Mouse (Mus musculus): ENCODE data around the gene Slc7a6os. TPM values are rescaled to one million over a fixed set of nuclear protein-coding genes. Genes with fewer than 3 reads are reported as not detected.
A peak's percentile ranks its signal among the peaks of the same experiment; 100 is the strongest.

The Slc7a6os gene
- total RNA-seq, 2 experiments from 2014 or later: 34.1 to 38.0 TPM

- no peak for DNase-seq (ENCODE audit: low spot score in 2 of 2)
Measured at GRCm38 (mm10) chr8:106178428-106178827, 32.3 kb downstream of the Slc7a6os start.

DNA sequence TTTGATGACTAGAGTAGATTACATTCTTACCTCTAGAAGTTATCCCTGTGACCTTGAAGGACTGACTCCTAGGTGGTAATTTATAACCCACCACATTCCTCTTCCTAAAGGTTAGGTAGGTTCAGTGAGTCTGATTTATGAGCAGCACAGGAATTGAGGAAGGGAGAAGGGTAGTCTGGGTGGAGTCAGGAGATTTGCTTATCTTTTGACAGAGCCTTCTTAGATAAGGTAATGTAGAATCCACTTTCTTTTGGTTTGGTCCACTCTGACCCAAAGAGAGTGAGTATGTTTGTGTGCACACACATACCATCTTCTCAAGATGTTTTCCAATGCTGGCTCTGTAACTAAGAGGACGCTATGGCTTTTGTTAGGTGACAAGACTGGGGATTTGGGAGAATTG is 33.1 kb downstream of the Slc7a6os start:
- no peak for DNase-seq (ENCODE audit: low spot score in 2 of 2)

GRCm38 (mm10) chr8:106176891-106177290 is 33.8 kb downstream of the Slc7a6os start:
- DNase-seq (ENCODE audit: low spot score in 2 of 2): no peak

- no peak for DNase-seq (ENCODE audit: low spot score in 2 of 2)
Measured at GRCm38 (mm10) chr8:106173566-106173965, 37.2 kb downstream of the Slc7a6os start.

DNA sequence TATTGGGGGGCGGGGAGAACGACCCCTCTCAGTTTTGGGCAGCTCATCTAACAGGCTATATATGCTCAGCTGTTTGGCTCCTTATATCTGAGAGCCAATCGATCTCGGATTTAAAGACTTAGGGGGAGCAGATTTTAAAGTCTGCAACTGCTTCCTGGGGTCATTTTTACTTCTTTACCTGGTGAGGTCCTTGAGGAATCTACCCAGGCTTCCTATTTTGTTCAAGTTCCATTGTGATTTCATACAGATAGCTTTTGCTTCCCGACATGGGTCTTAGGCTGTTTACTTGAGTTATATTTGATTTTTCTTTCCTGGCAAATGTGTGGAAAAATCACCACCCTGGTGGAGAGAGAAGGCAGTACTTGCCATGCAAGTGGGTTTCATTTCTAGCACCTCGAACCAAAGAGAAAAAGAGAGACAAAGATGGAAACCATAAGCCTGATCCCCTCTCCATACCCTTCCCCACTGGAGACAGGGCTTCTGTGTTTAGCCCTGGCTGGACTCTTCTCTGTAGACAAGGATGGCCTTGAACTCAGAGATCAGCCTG is 40.7 kb downstream of the Slc7a6os start:
- no peak for DNase-seq (ENCODE audit: low spot score in 2 of 2)

- peak in 1 of 2 experiments; percentile 36 for DNase-seq (ENCODE audit: low spot score in 2 of 2)
Measured at GRCm38 (mm10) chr8:106169017-106169933, 41.5 kb downstream of the Slc7a6os start.

DNA sequence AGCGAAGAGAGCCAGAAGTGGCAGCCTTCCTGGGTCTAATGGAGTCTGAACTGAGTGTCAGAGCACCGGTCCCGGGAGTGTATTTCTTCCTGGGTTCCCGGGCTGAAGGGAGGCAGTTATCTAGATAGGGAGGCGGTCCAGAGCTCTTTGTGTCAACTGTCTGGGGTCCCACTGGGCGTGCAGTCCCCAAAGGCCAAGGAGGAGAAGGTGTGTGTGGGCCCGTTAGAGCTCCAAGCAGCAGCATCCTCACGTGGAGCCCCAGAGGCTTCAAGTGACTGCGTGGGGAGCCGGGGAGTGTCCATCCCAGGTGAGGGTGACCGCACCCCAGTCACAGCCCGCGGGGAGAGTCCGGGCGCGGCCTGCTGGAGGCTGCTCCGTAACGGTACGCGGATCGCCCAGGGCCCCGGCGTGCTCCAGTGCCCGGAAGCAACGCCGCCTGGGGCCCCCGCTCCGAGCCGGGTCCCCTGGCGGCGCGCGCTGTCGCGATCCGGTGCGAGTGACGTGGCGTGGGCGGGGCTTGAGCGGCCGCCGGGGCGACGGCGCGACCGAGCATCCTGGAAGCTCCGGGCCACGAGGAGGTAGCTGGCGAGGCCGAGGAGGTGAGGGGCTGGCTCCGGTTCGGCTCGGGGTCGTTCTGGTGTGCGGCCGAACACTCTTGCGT is 42.2 kb downstream of the Slc7a6os start, which contains the start of gene Slc7a6:
Slc7a6 (plus strand) TSS at position 502 of the 661 bp plus-strand sequence.
- peak; percentile 53 to 64 for DNase-seq (ENCODE audit: low spot score in 2 of 2)

- DNase-seq (ENCODE audit: low spot score in 2 of 2): peak in 1 of 2 experiments; percentile 57
Measured at GRCm38 (mm10) chr8:106165460-106165859, 45.3 kb downstream of the Slc7a6os start.

DNA sequence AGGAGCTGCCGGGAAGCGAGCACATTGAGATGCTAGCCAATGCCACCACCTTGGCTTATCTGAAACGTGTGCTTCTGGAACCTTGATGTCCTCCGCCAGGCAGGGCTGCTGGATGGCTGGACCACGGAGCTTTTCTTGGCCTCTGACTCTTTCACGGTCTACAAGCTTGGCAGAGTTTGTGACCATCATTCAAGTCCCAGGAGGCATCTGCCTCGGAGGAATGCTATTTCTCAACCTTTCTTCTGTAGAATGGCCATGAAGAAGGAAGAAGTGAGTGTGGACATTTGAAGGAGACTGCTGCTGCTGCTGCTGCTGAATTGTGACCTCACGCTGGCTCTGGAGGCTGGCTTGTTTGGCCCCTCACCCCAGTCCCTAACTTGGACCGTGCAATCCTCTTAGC is 47.5 kb downstream of the Slc7a6os start:
- no peak for DNase-seq (ENCODE audit: low spot score in 2 of 2)

GRCm38 (mm10) chr8:106159876-106160275 is 50.9 kb downstream of the Slc7a6os start:
- DNase-seq (ENCODE audit: low spot score in 2 of 2): no peak

GRCm38 (mm10) chr8:106158381-106158780 is 52.4 kb downstream of the Slc7a6os start:
- DNase-seq (ENCODE audit: low spot score in 2 of 2): no peak

DNA sequence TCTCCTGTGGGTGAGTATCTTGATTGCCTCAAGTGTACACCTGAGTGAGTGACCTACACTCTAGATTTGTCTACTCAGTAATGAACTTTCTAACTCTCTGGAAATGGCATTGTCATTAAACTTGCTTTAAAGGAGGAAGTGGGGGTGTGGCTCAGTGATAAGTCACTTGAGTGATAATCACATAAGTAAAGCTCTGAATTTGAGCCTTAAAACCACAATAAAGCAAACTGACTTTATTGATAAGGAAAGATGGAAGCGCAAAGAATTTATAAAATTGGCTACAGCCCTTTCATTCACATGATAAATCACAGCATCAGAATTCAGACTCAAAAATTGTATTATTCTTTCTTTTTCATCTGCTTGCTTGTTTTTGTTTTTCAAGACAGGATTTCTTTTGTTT is 53.3 kb downstream of the Slc7a6os start:
- no peak for DNase-seq (ENCODE audit: low spot score in 2 of 2)

- no peak for DNase-seq (ENCODE audit: low spot score in 2 of 2)
Measured at GRCm38 (mm10) chr8:106152876-106153275, 57.9 kb downstream of the Slc7a6os start.

GRCm38 (mm10) chr8:106151041-106151440 is 59.7 kb downstream of the Slc7a6os start:
- DNase-seq (ENCODE audit: low spot score in 2 of 2): no peak

Other genes with a start within 250 kb of the Slc7a6os start
- gene Slc12a4, start 244.8 kb downstream of the Slc7a6os start, total RNA-seq (2021): 10 to 100 TPM; 30.9 to 40.2 TPM
- not detected for gene Dpep3, start 231.5 kb downstream of the Slc7a6os start, total RNA-seq (2021)
- 10 to 100 TPM; 15.0 to 15.3 TPM for gene Dus2, start 219.6 kb downstream of the Slc7a6os start, total RNA-seq (2021)
- gene Dpep2nb, start 205.0 kb downstream of the Slc7a6os start, total RNA-seq (2021): not detected
- 10 to 100 TPM; 15.4 to 16.2 TPM for gene Ddx28, start 199.1 kb downstream of the Slc7a6os start, total RNA-seq (2021)
- 10 to 100 TPM; 52.0 to 52.7 TPM for gene Nfatc3, start 152.1 kb downstream of the Slc7a6os start, total RNA-seq (2021)
- gene Esrp2, start 74.0 kb downstream of the Slc7a6os start, total RNA-seq (2021): 1 to 10 TPM; 7.2 to 8.8 TPM
- gene Pla2g15, start 60.5 kb downstream of the Slc7a6os start, total RNA-seq (2021): 10 to 100 TPM; 17.3 to 17.6 TPM
- gene Slc7a6, start 42.1 kb downstream of the Slc7a6os start, total RNA-seq (2021): 10 to 100 TPM; 21.0 to 25.3 TPM
- 10 to 100 TPM; 28.2 to 29.8 TPM for gene Prmt7, start within 50 bp of the Slc7a6os start, total RNA-seq (2021)
- gene Smpd3, start 127.1 kb upstream of the Slc7a6os start, total RNA-seq (2021): 10 to 100 TPM; 16.4 to 17.0 TPM
- gene Zfp90, start 204.4 kb upstream of the Slc7a6os start, total RNA-seq (2021): 10 to 100 TPM; 19.0 to 19.4 TPM